20 mouse cellular contexts compared by ENCODE assay signal in the genomic region with DNA sequence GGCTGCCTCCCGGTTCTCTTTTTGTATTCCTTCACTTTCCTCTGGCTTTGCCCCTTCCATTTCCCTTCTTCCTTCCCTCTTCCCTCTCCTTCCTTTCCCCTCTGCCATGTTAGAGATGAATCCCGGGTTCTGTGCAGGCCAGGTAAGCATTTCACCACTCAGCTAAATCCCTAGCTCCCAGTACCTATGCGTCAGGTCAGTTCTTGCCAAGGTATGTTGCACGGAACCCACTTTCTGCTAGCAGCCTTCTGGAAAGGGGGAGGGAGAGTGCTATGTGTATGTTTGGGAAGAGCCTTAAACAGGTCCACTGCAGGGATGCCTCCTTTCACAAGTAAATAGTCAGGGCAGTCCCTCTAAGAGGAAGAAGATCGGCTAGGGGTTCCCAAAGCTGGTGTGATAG. TPM values are rescaled to one million over a fixed set of nuclear protein-coding genes. Genes with fewer than 3 reads are reported as not detected.
DNase-seq lines count a peak whose midpoint lies in the region; ATAC-seq lines count a peak whose summit lies in the region.
"Had no signal": no experiment of that assay in that cellular context is flagged by ENCODE, and none has a peak within 500 bp of the region (broad histone marks: within the 10 kb centered on the region; RNA-seq: fewer than 3 reads in every experiment).

No protein-coding gene starts in this region.

- DNase-seq in hindbrain, embryonic 10.5 days (ENCODE audit: low spot score), result no peak
- DNase-seq in hindbrain, embryonic 11.5 days (ENCODE audit: low spot score), result no peak
- no peak for DNase-seq in midbrain, embryonic 11.5 days (ENCODE audit: low spot score, missing footprints)
- no peak for DNase-seq in limb, embryonic 10.5 days (ENCODE audit: low spot score)
- DNase-seq in kidney, adult 9 months, result no peak
- DNase-seq: adrenal gland, postnatal 36 days; cerebellum, adult 11-12 months; cerebellum, postnatal 14 days; gastrocnemius, postnatal 10 days; kidney, adult 2 months; kidney, postnatal 14 days; lung, postnatal 36 days; right cerebral cortex, postnatal 25 days had no signal

- H3K9me3 ChIP-seq in hindbrain, embryonic 10.5 days, result no peaks in the 10 kb centered on the region
- no peaks in the 10 kb centered on the region for H3K9me3 ChIP-seq in hindbrain, embryonic 11.5 days (ENCODE audit: control insufficient read depth, low read length)
- H3K9me3 ChIP-seq in hindbrain, embryonic 13.5 days, result no peaks in the 10 kb centered on the region
- H3K9me3 ChIP-seq in midbrain, embryonic 11.5 days (ENCODE audit: control insufficient read depth, low read length), result no peaks in the 10 kb centered on the region
- H3K9me3 ChIP-seq in stomach, embryonic 16.5 days (replicated peaks; ENCODE audit: control insufficient read depth, low read length), result no peaks in the 10 kb centered on the region
- H3K9me3 ChIP-seq in limb, embryonic 10.5 days (replicated peaks), result no peaks in the 10 kb centered on the region
- H3K9me3 ChIP-seq: limb, embryonic 12.5 days; liver, embryonic 12.5 days had no signal

- H3K4me1 ChIP-seq in hindbrain, embryonic 10.5 days (replicated peaks), result peaks cover 51% of the 10 kb centered on the region
- H3K4me1 ChIP-seq in hindbrain, embryonic 11.5 days (replicated peaks; ENCODE audit: control insufficient read depth, insufficient read depth, low read length), result 0 out of 2 replicates have a peak, but pooled peaks cover 5% of the 10 kb centered on the region
- peaks cover 62% of the 10 kb centered on the region for H3K4me1 ChIP-seq in hindbrain, embryonic 13.5 days (replicated peaks)
- H3K4me1 ChIP-seq in midbrain, embryonic 11.5 days (ENCODE audit: control insufficient read depth, insufficient read depth, low read length), result peaks cover 16% of the 10 kb centered on the region
- H3K4me1 ChIP-seq in stomach, embryonic 16.5 days (ENCODE audit: control insufficient read depth, insufficient read depth, low read length), result peaks cover 11% of the 10 kb centered on the region
- peaks cover 27% of the 10 kb centered on the region for H3K4me1 ChIP-seq in limb, embryonic 10.5 days

- 0 out of 2 replicates have a peak overlapping the region, but pooled peaks have one; percentile 35 for H3K27ac ChIP-seq in hindbrain, embryonic 10.5 days
- H3K27ac ChIP-seq in hindbrain, embryonic 11.5 days (ENCODE audit: low read depth, low read length), result no peak overlapping the region
- peak overlapping the region; percentile 30; the same call in 1 of the 2 replicates for H3K27ac ChIP-seq in hindbrain, embryonic 13.5 days
- 0 out of 2 replicates have a peak overlapping the region, but pooled peaks have one; percentile 51 for H3K27ac ChIP-seq in midbrain, embryonic 11.5 days (ENCODE audit: low read depth, low read length)
- no peak overlapping the region for H3K27ac ChIP-seq in stomach, embryonic 16.5 days (ENCODE audit: low read length)
- no peak overlapping the region for H3K27ac ChIP-seq in limb, embryonic 10.5 days
- H3K27ac ChIP-seq: heart, adult 2 months; limb, embryonic 12.5 days; liver, embryonic 12.5 days had no signal

- no peak overlapping the region for H3K4me3 ChIP-seq in hindbrain, embryonic 10.5 days
- no peak overlapping the region for H3K4me3 ChIP-seq in hindbrain, embryonic 11.5 days (ENCODE audit: low read depth, low read length)
- H3K4me3 ChIP-seq in hindbrain, embryonic 13.5 days, result no peak overlapping the region
- H3K4me3 ChIP-seq in midbrain, embryonic 11.5 days (ENCODE audit: low read depth, low read length), result no peak overlapping the region
- H3K4me3 ChIP-seq in stomach, embryonic 16.5 days (replicated peaks; ENCODE audit: low read length), result no peak overlapping the region
- H3K4me3 ChIP-seq in limb, embryonic 10.5 days, result no peak overlapping the region
- H3K4me3 ChIP-seq: erythroblast, embryonic 14.5 days; heart, adult 2 months; limb, embryonic 12.5 days; liver, embryonic 12.5 days had no signal

- no peak overlapping the region for H3K4me2 ChIP-seq in hindbrain, embryonic 11.5 days (replicated peaks; ENCODE audit: low read depth, low read length)
- H3K4me2 ChIP-seq in hindbrain, embryonic 13.5 days, result no peak overlapping the region
- H3K4me2 ChIP-seq in midbrain, embryonic 11.5 days, result no peak overlapping the region
- H3K4me2 ChIP-seq in stomach, embryonic 16.5 days (ENCODE audit: low read depth, low read length), result no peak overlapping the region
- H3K4me2 ChIP-seq: limb, embryonic 12.5 days; liver, embryonic 12.5 days; lung, embryonic 14.5 days had no signal

- WGBS in hindbrain, embryonic 10.5 days, result 65% methylated on average over 5 of the region's 5 CpGs
- 62% methylated on average over 5 of the region's 5 CpGs for WGBS in hindbrain, embryonic 11.5 days
- WGBS in hindbrain, embryonic 13.5 days, result 70% methylated on average over 5 of the region's 5 CpGs
- 64% methylated on average over 5 of the region's 5 CpGs for WGBS in midbrain, embryonic 11.5 days
- WGBS in stomach, embryonic 16.5 days, result 58% methylated on average over 5 of the region's 5 CpGs
- WGBS in limb, embryonic 10.5 days, result 82% methylated on average over 5 of the region's 5 CpGs

- ATAC-seq in hindbrain, embryonic 11.5 days (ENCODE audit: low FRiP score), result no peak
- ATAC-seq in hindbrain, embryonic 13.5 days (ENCODE audit: low FRiP score), result no peak
- ATAC-seq in midbrain, embryonic 11.5 days (ENCODE audit: low FRiP score), result no peak
- no peak for ATAC-seq in stomach, embryonic 16.5 days (ENCODE audit: insufficient read depth, low FRiP score)
- ATAC-seq: liver, embryonic 12.5 days had no signal

- no peak overlapping the region for H3K9ac ChIP-seq in hindbrain, embryonic 11.5 days (ENCODE audit: low read depth, low read length)
- H3K9ac ChIP-seq in hindbrain, embryonic 13.5 days, result no peak overlapping the region
- H3K9ac ChIP-seq in midbrain, embryonic 11.5 days (ENCODE audit: low read length), result no peak overlapping the region
- H3K9ac ChIP-seq in stomach, embryonic 16.5 days (ENCODE audit: low read length), result 0 out of 2 replicates have a peak overlapping the region, but pooled peaks have one; percentile 6
- H3K9ac ChIP-seq: limb, embryonic 12.5 days; liver, embryonic 12.5 days; lung, embryonic 14.5 days had no signal

- H3K27me3 ChIP-seq in hindbrain, embryonic 10.5 days (ENCODE audit: insufficient read depth, poor library complexity, severe bottlenecking), result peaks cover 39% of the 10 kb centered on the region
- no peaks in the 10 kb centered on the region for H3K27me3 ChIP-seq in hindbrain, embryonic 11.5 days (ENCODE audit: control insufficient read depth, insufficient read depth, low read length)
- 0 out of 2 replicates have a peak, but pooled peaks cover 13% of the 10 kb centered on the region for H3K27me3 ChIP-seq in hindbrain, embryonic 13.5 days
- peaks cover 2% of the 10 kb centered on the region; the same call in 1 of the 2 replicates for H3K27me3 ChIP-seq in midbrain, embryonic 11.5 days (ENCODE audit: control insufficient read depth, insufficient read depth, low read length)
- H3K27me3 ChIP-seq in stomach, embryonic 16.5 days (ENCODE audit: control insufficient read depth, insufficient read depth, low read length), result no peaks in the 10 kb centered on the region
- peaks cover 26% of the 10 kb centered on the region; the same call in 1 of the 2 replicates for H3K27me3 ChIP-seq in limb, embryonic 10.5 days (ENCODE audit: low read depth, poor library complexity, severe bottlenecking)

- H3K36me3 ChIP-seq in hindbrain, embryonic 10.5 days, result no peaks in the 10 kb centered on the region
- no peaks in the 10 kb centered on the region for H3K36me3 ChIP-seq in hindbrain, embryonic 11.5 days (ENCODE audit: control insufficient read depth, insufficient read depth, low read length)
- H3K36me3 ChIP-seq in hindbrain, embryonic 13.5 days, result no peaks in the 10 kb centered on the region
- no peaks in the 10 kb centered on the region for H3K36me3 ChIP-seq in midbrain, embryonic 11.5 days (ENCODE audit: control insufficient read depth, insufficient read depth, low read length)
- no peaks in the 10 kb centered on the region for H3K36me3 ChIP-seq in stomach, embryonic 16.5 days (ENCODE audit: control insufficient read depth, insufficient read depth, low read length)
- H3K36me3 ChIP-seq in limb, embryonic 10.5 days, result no peaks in the 10 kb centered on the region
- H3K36me3 ChIP-seq: limb, embryonic 12.5 days; liver, embryonic 12.5 days had no signal

RNA-seq across cellular contexts. Expression of a gene that starts 36.8 kb away (rescaled TPM):
- 13.8 and 14.0 TPM in 2 replicates for polyA plus RNA-seq in hindbrain, embryonic 10.5 days (2016; fragmentation: Nextera tagmentation; extraction: Ambion mirVana)
- polyA plus RNA-seq in hindbrain, embryonic 11.5 days (2014; fragmentation: Nextera tagmentation; extraction: Ambion mirVana), result 8.7 and 9.0 TPM in 2 replicates
- polyA plus RNA-seq in hindbrain, embryonic 13.5 days (2015; fragmentation: Nextera tagmentation; extraction: Ambion mirVana), result 10.5 and 12.0 TPM in 2 replicates
- 9.2 and 9.5 TPM in 2 replicates for polyA plus RNA-seq in midbrain, embryonic 11.5 days (2014; fragmentation: Nextera tagmentation; extraction: Ambion mirVana)
- 34.5 and 40.4 TPM in 2 replicates for polyA plus RNA-seq in stomach, embryonic 16.5 days (2015; fragmentation: Nextera tagmentation; extraction: Ambion mirVana)
- polyA plus RNA-seq in limb, embryonic 10.5 days (2016; fragmentation: Nextera tagmentation; extraction: Ambion mirVana), result 11.1 and 11.2 TPM in 2 replicates

Comparison
In these comparisons a context has a peak if more than half of its experiments do, and no peak if none do; other contexts are left out.
1. H3K27ac ChIP-seq: peak in hindbrain, embryonic 10.5 days (single experiment), hindbrain, embryonic 13.5 days (single experiment) and midbrain, embryonic 11.5 days (single experiment); none in hindbrain, embryonic 11.5 days (single experiment), stomach, embryonic 16.5 days (single experiment) and limb, embryonic 10.5 days (single experiment).